Comparison of ENCODE assay signal across 27 mouse cellular contexts in the genomic region with DNA sequence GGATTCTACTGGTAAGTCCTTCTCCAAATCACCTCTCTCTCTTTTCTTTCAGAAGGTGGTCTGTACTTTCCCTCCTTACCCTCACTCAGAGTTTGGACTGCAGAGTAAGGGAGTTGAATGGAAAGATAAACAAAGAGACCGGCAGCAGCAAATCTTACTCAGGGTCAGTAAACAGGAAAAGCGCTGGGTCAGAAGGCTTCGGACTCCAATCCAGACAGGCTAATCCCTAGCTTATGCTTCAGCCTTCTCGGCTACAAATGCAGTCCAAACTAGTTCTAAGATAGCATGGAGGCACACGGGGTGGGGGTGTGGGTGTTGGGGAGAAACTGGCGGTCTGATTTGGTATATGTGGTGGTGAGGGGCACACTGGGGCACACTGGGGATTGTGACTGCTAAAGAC. TPM values are rescaled to one million over a fixed set of nuclear protein-coding genes. Genes with fewer than 3 reads are reported as not detected.
DNase-seq lines count a peak whose midpoint lies in the region; ATAC-seq and TF ChIP-seq lines count a peak whose summit lies in the region.
"Had no signal": no experiment of that assay in that cellular context is flagged by ENCODE, and none has a peak within 500 bp of the region (broad histone marks: within the 10 kb centered on the region; RNA-seq: fewer than 3 reads in every experiment).

No protein-coding gene starts in this region.

- H3K4me1 ChIP-seq in intestine, postnatal 0 days (replicated peaks; ENCODE audit: control insufficient read depth, insufficient read depth, low read length), result no peaks in the 10 kb centered on the region
- H3K4me1 ChIP-seq in intestine, embryonic 16.5 days (ENCODE audit: control insufficient read depth, insufficient read depth, low read length), result no peaks in the 10 kb centered on the region; the same call in 1 of the 2 replicates
- peaks cover 47% of the 10 kb centered on the region for H3K4me1 ChIP-seq in liver, embryonic 12.5 days
- peaks cover 23% of the 10 kb centered on the region for H3K4me1 ChIP-seq in liver, embryonic 11.5 days (replicated peaks; ENCODE audit: control insufficient read depth, insufficient read depth, low read length)
- H3K4me1 ChIP-seq: embryonic facial prominence, embryonic 12.5 days; embryonic facial prominence, embryonic 15.5 days had no signal

- no peak for TF ChIP-seq CTCF in intestine, postnatal 0 days (IDR thresholded peaks at IDR 0.05; ENCODE audit: low read depth)

- ATAC-seq in intestine, postnatal 0 days, result no peak
- no peak for ATAC-seq in intestine, embryonic 16.5 days
- ATAC-seq in liver, embryonic 12.5 days, result no peak
- no peak for ATAC-seq in liver, embryonic 11.5 days (replicated peaks; ENCODE audit: low FRiP score)
- ATAC-seq: forebrain, embryonic 14.5 days; forebrain, postnatal 0 days; Patski had no signal

- H3K4me3 ChIP-seq in intestine, postnatal 0 days (ENCODE audit: low read depth, low read length), result no peak overlapping the region
- no peak overlapping the region for H3K4me3 ChIP-seq in intestine, embryonic 16.5 days (ENCODE audit: low read length)
- no peak overlapping the region for H3K4me3 ChIP-seq in liver, embryonic 12.5 days
- H3K4me3 ChIP-seq in liver, embryonic 11.5 days (ENCODE audit: low read depth, low read length), result no peak overlapping the region
- H3K4me3 ChIP-seq: embryonic facial prominence, embryonic 12.5 days; embryonic facial prominence, embryonic 15.5 days; heart, adult 2 months; heart, embryonic 10.5 days; heart, embryonic 13.5 days had no signal

- H3K27me3 ChIP-seq in intestine, postnatal 0 days (replicated peaks; ENCODE audit: control insufficient read depth, insufficient read depth, low read length), result no peaks in the 10 kb centered on the region
- no peaks in the 10 kb centered on the region for H3K27me3 ChIP-seq in intestine, embryonic 16.5 days (replicated peaks; ENCODE audit: control insufficient read depth, insufficient read depth, low read length)
- no peaks in the 10 kb centered on the region for H3K27me3 ChIP-seq in liver, embryonic 12.5 days (replicated peaks)
- H3K27me3 ChIP-seq in liver, embryonic 11.5 days (replicated peaks; ENCODE audit: control insufficient read depth, insufficient read depth, low read length), result no peaks in the 10 kb centered on the region
- H3K27me3 ChIP-seq: CH12.LX; embryonic facial prominence, embryonic 12.5 days; embryonic facial prominence, embryonic 15.5 days; heart, embryonic 13.5 days; Patski had no signal

- peaks cover 76% of the 10 kb centered on the region for H3K36me3 ChIP-seq in intestine, postnatal 0 days (ENCODE audit: control insufficient read depth, insufficient read depth)
- H3K36me3 ChIP-seq in intestine, embryonic 16.5 days (ENCODE audit: control insufficient read depth, insufficient read depth, low read length), result peaks cover 37% of the 10 kb centered on the region
- peaks cover 90% of the 10 kb centered on the region for H3K36me3 ChIP-seq in liver, embryonic 12.5 days
- H3K36me3 ChIP-seq in liver, embryonic 11.5 days (ENCODE audit: control insufficient read depth, insufficient read depth, low read length), result peaks cover 60% of the 10 kb centered on the region

- H3K27ac ChIP-seq in intestine, postnatal 0 days (ENCODE audit: low read depth, low read length), result 0 out of 2 replicates have a peak overlapping the region, but pooled peaks have one; percentile 21
- H3K27ac ChIP-seq in intestine, embryonic 16.5 days (ENCODE audit: low read length), result no peak overlapping the region
- H3K27ac ChIP-seq in liver, embryonic 12.5 days, result peak overlapping the region; percentile 43
- no peak overlapping the region for H3K27ac ChIP-seq in liver, embryonic 11.5 days (ENCODE audit: low read depth, low read length)
- H3K27ac ChIP-seq: embryonic facial prominence, embryonic 12.5 days; embryonic facial prominence, embryonic 15.5 days; heart, adult 2 months; heart, embryonic 10.5 days; heart, embryonic 13.5 days; hindbrain, embryonic 14.5 days had no signal

- WGBS in intestine, postnatal 0 days, result 54% methylated on average over 6 of the region's 6 CpGs
- 53% methylated on average over 6 of the region's 6 CpGs for WGBS in intestine, embryonic 16.5 days
- WGBS in liver, embryonic 12.5 days (ENCODE audit: insufficient replicate concordance), result 72% methylated on average over 6 of the region's 6 CpGs
- WGBS in liver, embryonic 11.5 days, result 69% methylated on average over 6 of the region's 6 CpGs

- no peaks in the 10 kb centered on the region for H3K9me3 ChIP-seq in intestine, postnatal 0 days (ENCODE audit: control insufficient read depth)
- H3K9me3 ChIP-seq in intestine, embryonic 16.5 days (ENCODE audit: control insufficient read depth, low read length), result no peaks in the 10 kb centered on the region
- H3K9me3 ChIP-seq in liver, embryonic 12.5 days (replicated peaks), result no peaks in the 10 kb centered on the region
- no peaks in the 10 kb centered on the region for H3K9me3 ChIP-seq in liver, embryonic 11.5 days (ENCODE audit: control insufficient read depth, low read length)
- H3K9me3 ChIP-seq: embryonic facial prominence, embryonic 12.5 days; embryonic facial prominence, embryonic 15.5 days; G1E; heart, embryonic 10.5 days; heart, embryonic 13.5 days had no signal

- no peak overlapping the region for H3K4me2 ChIP-seq in intestine, postnatal 0 days (replicated peaks; ENCODE audit: low read depth)
- H3K4me2 ChIP-seq in intestine, embryonic 16.5 days (ENCODE audit: low read depth, low read length), result no peak overlapping the region
- H3K4me2 ChIP-seq in liver, embryonic 12.5 days, result no peak overlapping the region
- H3K4me2 ChIP-seq in liver, embryonic 11.5 days, result no peak overlapping the region
- H3K4me2 ChIP-seq: embryonic facial prominence, embryonic 12.5 days; embryonic facial prominence, embryonic 15.5 days; heart, embryonic 13.5 days; hindbrain, embryonic 14.5 days had no signal

- DNase-seq in liver, embryonic 11.5 days (ENCODE audit: low spot score), result no peak
- peak; percentile 61 for DNase-seq in retina, adult 2 months (ENCODE audit: low read depth, low spot score)
- no peak for DNase-seq in retina, embryonic 14.5 days (ENCODE audit: low spot score)
- no peak for DNase-seq in spleen, postnatal 36 days (ENCODE audit: low spot score in 2 of 2)
- DNase-seq: adrenal gland, postnatal 10 days; adrenal gland, postnatal 36 days; B cell, adult 2 months; cerebellum, adult 18-20 months; cerebellum, adult 9-10 months; cerebellum, postnatal 14 days; forebrain, postnatal 0 days; gastrocnemius, postnatal 36 days; heart, adult 2 months; heart, postnatal 14 days; heart, postnatal 4 days had no signal

- H3K9ac ChIP-seq in intestine, postnatal 0 days (ENCODE audit: low read depth, low read length), result no peak overlapping the region
- H3K9ac ChIP-seq in intestine, embryonic 16.5 days (ENCODE audit: low read depth, low read length), result no peak overlapping the region
- H3K9ac ChIP-seq in liver, embryonic 12.5 days, result no peak overlapping the region
- H3K9ac ChIP-seq in liver, embryonic 11.5 days (ENCODE audit: low read depth, low read length), result no peak overlapping the region
- H3K9ac ChIP-seq: embryonic facial prominence, embryonic 12.5 days; embryonic facial prominence, embryonic 15.5 days; forebrain, postnatal 0 days; heart, embryonic 13.5 days; hindbrain, embryonic 14.5 days had no signal

RNA-seq across cellular contexts. Expression of a gene that starts 3.3 kb away (rescaled TPM):
- polyA plus RNA-seq in intestine, postnatal 0 days (2015; fragmentation: Nextera tagmentation; extraction: Ambion mirVana), result 47.7 and 54.0 TPM in 2 replicates
- 50.3 and 52.1 TPM in 2 replicates for polyA plus RNA-seq in intestine, embryonic 16.5 days (2015; fragmentation: Nextera tagmentation; extraction: Ambion mirVana)
- polyA plus RNA-seq in liver, embryonic 12.5 days (2016; fragmentation: Nextera tagmentation; extraction: Ambion mirVana), result 55.8 and 60.7 TPM in 2 replicates
- 70.9 and 83.6 TPM in 2 replicates for polyA plus RNA-seq in liver, embryonic 11.5 days (2014; fragmentation: Nextera tagmentation; extraction: Ambion mirVana)

RNA-seq across cellular contexts. Expression of a gene that starts 12.6 kb away (rescaled TPM):
- 9.2 and 14.1 TPM in 2 replicates for polyA plus RNA-seq in intestine, postnatal 0 days (2015; fragmentation: Nextera tagmentation; extraction: Ambion mirVana)
- polyA plus RNA-seq in intestine, embryonic 16.5 days (2015; fragmentation: Nextera tagmentation; extraction: Ambion mirVana), result 55.3 and 151 TPM in 2 replicates
- 2,516 and 2,642 TPM in 2 replicates for polyA plus RNA-seq in liver, embryonic 12.5 days (2016; fragmentation: Nextera tagmentation; extraction: Ambion mirVana)
- 2,189 and 2,339 TPM in 2 replicates for polyA plus RNA-seq in liver, embryonic 11.5 days (2014; fragmentation: Nextera tagmentation; extraction: Ambion mirVana)
- polyA plus RNA-seq: Patski had no signal

RNA-seq across cellular contexts. Expression of a gene that starts 12.8 kb away (rescaled TPM):
- polyA plus RNA-seq in intestine, postnatal 0 days (2015; fragmentation: Nextera tagmentation; extraction: Ambion mirVana), result 2.0 and 2.8 TPM in 2 replicates
- 6.3 and 7.0 TPM in 2 replicates for polyA plus RNA-seq in intestine, embryonic 16.5 days (2015; fragmentation: Nextera tagmentation; extraction: Ambion mirVana)
- 0.61 and 0.72 TPM in 2 replicates for polyA plus RNA-seq in liver, embryonic 12.5 days (2016; fragmentation: Nextera tagmentation; extraction: Ambion mirVana)
- 1.6 and 2.0 TPM in 2 replicates for polyA plus RNA-seq in liver, embryonic 11.5 days (2014; fragmentation: Nextera tagmentation; extraction: Ambion mirVana)

RNA-seq across cellular contexts. Expression of a gene that starts 13.8 kb away (rescaled TPM):
- polyA plus RNA-seq in intestine, postnatal 0 days (2015; fragmentation: Nextera tagmentation; extraction: Ambion mirVana), result 249 and 255 TPM in 2 replicates
- 339 and 373 TPM in 2 replicates for polyA plus RNA-seq in intestine, embryonic 16.5 days (2015; fragmentation: Nextera tagmentation; extraction: Ambion mirVana)
- 160 and 167 TPM in 2 replicates for polyA plus RNA-seq in liver, embryonic 12.5 days (2016; fragmentation: Nextera tagmentation; extraction: Ambion mirVana)
- 256 and 262 TPM in 2 replicates for polyA plus RNA-seq in liver, embryonic 11.5 days (2014; fragmentation: Nextera tagmentation; extraction: Ambion mirVana)

RNA-seq across cellular contexts. Expression of a gene that starts 15.1 kb away (rescaled TPM):
- polyA plus RNA-seq in intestine, postnatal 0 days (2015; fragmentation: Nextera tagmentation; extraction: Ambion mirVana), result 14.7 and 16.5 TPM in 2 replicates
- polyA plus RNA-seq in intestine, embryonic 16.5 days (2015; fragmentation: Nextera tagmentation; extraction: Ambion mirVana), result 32.0 and 34.7 TPM in 2 replicates
- polyA plus RNA-seq in liver, embryonic 12.5 days (2016; fragmentation: Nextera tagmentation; extraction: Ambion mirVana), result 20.7 and 21.9 TPM in 2 replicates
- polyA plus RNA-seq in liver, embryonic 11.5 days (2014; fragmentation: Nextera tagmentation; extraction: Ambion mirVana), result 32.3 and 32.4 TPM in 2 replicates

Comparison
In these comparisons a context has a peak if more than half of its experiments do, and no peak if none do; other contexts are left out.
1. H3K27ac ChIP-seq: peak in intestine, postnatal 0 days (single experiment) and liver, embryonic 12.5 days (single experiment); none in intestine, embryonic 16.5 days (single experiment) and liver, embryonic 11.5 days (single experiment).
2. RNA of a gene that starts 12.6 kb away (polyA plus RNA-seq): 2,516 to 2,642 TPM in liver, embryonic 12.5 days and 2,189 to 2,339 TPM in liver, embryonic 11.5 days; 55.3 to 151 TPM in intestine, embryonic 16.5 days and 9.2 to 14.1 TPM in intestine, postnatal 0 days; every median in the first group is over 10 times any median in the second.